Mouse (Mus musculus) intestine, postnatal 0 days (tissue): ENCODE measurements around the gene AW209491. TPM values are rescaled to one million over a fixed set of nuclear protein-coding genes. Genes with fewer than 3 reads are reported as not detected.

Experiments used
- ATAC-seq: fragments of 200-750 bp; cut with Nextera tagmentation; 2 replicates; pipeline ENCODE4 v1.8.0; 2017; ENCODE audit warnings: mild to moderate bottlenecking, moderate TSS enrichment, moderate library complexity
- H3K27ac ChIP-seq: fragments of 300-500 bp; sonication (generic); 2 replicates; pipeline ENCODE4 v1.5.1; 2014; ENCODE audit warnings: mild to moderate bottlenecking, low read depth, low read length, moderate library complexity
- H3K27me3 ChIP-seq: fragments of 300-500 bp; sonication (generic); replicated peaks from 2 replicates; pipeline ENCODE4 v1.6.1; 2014; ENCODE audit warnings: low read length, mixed read lengths; ENCODE audit not compliant: control insufficient read depth, insufficient read depth
- H3K36me3 ChIP-seq: fragments of 300-500 bp; sonication (generic); 2 replicates; pipeline ENCODE4 v1.6.1; 2014; ENCODE audit warnings: mild to moderate bottlenecking, moderate library complexity; ENCODE audit not compliant: control insufficient read depth, insufficient read depth
- H3K4me1 ChIP-seq: fragments of 300-500 bp; sonication (generic); replicated peaks from 2 replicates; pipeline ENCODE4 v1.6.1; 2014; ENCODE audit warnings: antibody characterized with exemption, low read length, mixed read lengths; ENCODE audit not compliant: control insufficient read depth, insufficient read depth
- H3K4me2 ChIP-seq: fragments of 300-500 bp; sonication (generic); replicated peaks from 2 replicates; pipeline ENCODE4 v1.6.1; 2014; ENCODE audit warnings: low read depth, mild to moderate bottlenecking, moderate library complexity
- H3K4me3 ChIP-seq: fragments of 300-500 bp; sonication (generic); 2 replicates; pipeline ENCODE4 v1.5.1; 2014; ENCODE audit warnings: low read depth, low read length
- H3K9ac ChIP-seq: fragments of 300-500 bp; sonication (generic); 2 replicates; pipeline ENCODE4 v1.6.1; 2014; ENCODE audit warnings: mild to moderate bottlenecking, low read depth, low read length
- H3K9me3 ChIP-seq: fragments of 300-500 bp; sonication (generic); 2 replicates; pipeline ENCODE4 v1.6.1; 2016; ENCODE audit warnings: mixed run types; ENCODE audit not compliant: control insufficient read depth
- CTCF ChIP-seq: sonication (generic); IDR thresholded peaks from 2 replicates; pipeline ENCODE4 v1.5.1; 2016; ENCODE audit warnings: low read depth, mild to moderate bottlenecking, control low read depth, antibody characterized with exemption, moderate library complexity
- WGBS: fragments of 180-500 bp; shearing (Covaris S2); extraction: QIAGEN DNeasy Blood & Tissue Kit; methylation state at CpG from one replicate; pipeline ENCODE4 v1.1.7; 2014; 5-methylcytosine and 5-hydroxymethylcytosine counted together
- polyA plus RNA-seq: library from polyadenylated mRNA; unstranded; fragments of >200 nt; fragmentation: Nextera tagmentation; extraction: Ambion mirVana; gene quantifications from 2 replicates; pipeline ENCODE4 v1.2.1, GENCODE M21; 2015

Gene AW209491
- 9.7 and 10.3 TPM in 2 replicates for polyA plus RNA-seq

GRCm38 (mm10) chr13:14629726-14630641 is at the start of gene AW209491:
Gene AW209491, plus strand, starts transcription at chr13:14630154.
- H3K4me3 ChIP-seq: peak within 1 kb of the TSS; percentile 55
- peak within 1 kb of the TSS; percentile 74 for H3K27ac ChIP-seq
- H3K4me2 ChIP-seq: peak within 1 kb of the TSS; percentile 87
- ATAC-seq: peak; percentile 96
- peak within 1 kb of the TSS; percentile 56 for H3K9ac ChIP-seq
- under 1% methylated on average over 29 of the region's 29 CpGs for WGBS
- peaks cover 16% of the 10 kb centered on the region for H3K36me3 ChIP-seq
- H3K9me3 ChIP-seq: no peaks in the 10 kb centered on the region
- H3K4me1 ChIP-seq: no peaks in the 10 kb centered on the region
- H3K27me3 ChIP-seq: no peaks in the 10 kb centered on the region
- peak; percentile 40 for TF ChIP-seq CTCF

DNA sequence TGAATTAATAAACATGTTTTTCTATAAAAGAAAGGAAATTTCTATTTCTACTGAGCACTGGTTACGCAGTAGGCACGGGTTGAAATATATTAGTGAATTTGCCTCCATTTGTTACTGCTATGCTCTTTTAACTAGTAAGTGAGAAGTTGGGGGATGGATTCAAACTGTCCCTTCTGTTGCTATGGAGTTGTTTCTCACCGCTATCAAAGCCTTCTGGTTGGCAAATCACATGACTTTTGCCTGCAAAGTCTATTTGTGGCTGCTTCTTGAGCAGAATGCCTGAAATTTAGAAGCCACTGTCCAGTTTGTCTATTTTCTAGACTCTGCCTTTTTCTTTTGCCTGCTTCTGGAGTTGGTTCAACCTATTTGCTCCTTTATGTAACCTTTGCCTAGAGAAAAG is 49.6 kb upstream of the AW209491 start:
- H3K36me3 ChIP-seq: no peaks in the 10 kb centered on the region
- H3K27me3 ChIP-seq: no peaks in the 10 kb centered on the region
- H3K9me3 ChIP-seq: no peaks in the 10 kb centered on the region
- 71% methylated on average over 3 of the region's 3 CpGs for WGBS
- no peaks in the 10 kb centered on the region for H3K4me1 ChIP-seq
- H3K4me2 ChIP-seq: no peak overlapping the region
- TF ChIP-seq CTCF: no peak
- no peak overlapping the region for H3K4me3 ChIP-seq
- ATAC-seq: no peak
- no peak overlapping the region for H3K9ac ChIP-seq
- no peak overlapping the region for H3K27ac ChIP-seq

GRCm38 (mm10) chr13:14602744-14603143 is 27.2 kb upstream of the AW209491 start:
- Histone ChIP-seq H3K4me3 (no peak overlapping the region), H3K36me3 (no peaks in the 10 kb centered on the region), H3K27me3 (no peaks in the 10 kb centered on the region), H3K9ac (no peak overlapping the region), H3K4me1 (no peaks in the 10 kb centered on the region), H3K9me3 (no peaks in the 10 kb centered on the region), H3K27ac (no peak overlapping the region), H3K4me2 (no peak overlapping the region)
- ATAC-seq: no peak
- TF ChIP-seq CTCF: no peak
- 91% methylated on average over 2 of the region's 2 CpGs for WGBS

- H3K27ac ChIP-seq: no peak overlapping the region
- TF ChIP-seq CTCF: no peak
- no peak overlapping the region for H3K9ac ChIP-seq
- H3K4me2 ChIP-seq: no peak overlapping the region
- H3K4me3 ChIP-seq: no peak overlapping the region
- ATAC-seq: no peak
- H3K9me3 ChIP-seq: no peaks in the 10 kb centered on the region
- 0 out of 2 replicates have a peak, but pooled peaks cover 5% of the 10 kb centered on the region for H3K4me1 ChIP-seq
- no peaks in the 10 kb centered on the region for H3K27me3 ChIP-seq
- H3K36me3 ChIP-seq: peaks cover 4% of the 10 kb centered on the region
Measured at GRCm38 (mm10) chr13:14607616-14608015, 22.3 kb upstream of the AW209491 start.

DNA sequence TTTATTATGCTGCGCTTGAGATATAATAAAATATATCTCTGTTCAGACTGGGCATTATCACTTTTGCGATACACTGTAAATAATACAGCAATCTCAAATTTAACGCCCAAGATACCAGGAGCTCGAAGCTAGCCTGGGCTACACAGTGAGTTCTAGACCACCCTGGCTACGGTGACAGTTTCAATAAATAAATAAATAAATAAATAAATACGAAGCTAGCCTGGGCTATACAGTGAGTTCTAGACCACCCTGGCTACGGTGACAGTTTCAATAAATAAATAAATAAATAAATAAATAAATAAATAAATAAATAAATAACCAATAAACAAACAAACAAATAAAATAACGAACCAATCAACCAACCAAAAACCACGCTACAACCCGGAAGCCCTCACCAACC is 17.5 kb upstream of the AW209491 start:
- H3K4me2 ChIP-seq: peak overlapping the region; percentile 61
- TF ChIP-seq CTCF: no peak
- H3K27ac ChIP-seq: peak overlapping the region; percentile 71
- 4% methylated on average over 10 of the region's 10 CpGs for WGBS
- H3K36me3 ChIP-seq: peaks cover 10% of the 10 kb centered on the region
- peak; percentile 6; the same call in 1 of the 2 replicates for ATAC-seq
- H3K27me3 ChIP-seq: no peaks in the 10 kb centered on the region
- no peaks in the 10 kb centered on the region for H3K9me3 ChIP-seq
- H3K4me3 ChIP-seq: peak overlapping the region; percentile 80
- H3K4me1 ChIP-seq: 0 out of 2 replicates have a peak, but pooled peaks cover 5% of the 10 kb centered on the region
- H3K9ac ChIP-seq: peak overlapping the region; percentile 59; the same call in 1 of the 2 replicates

DNA sequence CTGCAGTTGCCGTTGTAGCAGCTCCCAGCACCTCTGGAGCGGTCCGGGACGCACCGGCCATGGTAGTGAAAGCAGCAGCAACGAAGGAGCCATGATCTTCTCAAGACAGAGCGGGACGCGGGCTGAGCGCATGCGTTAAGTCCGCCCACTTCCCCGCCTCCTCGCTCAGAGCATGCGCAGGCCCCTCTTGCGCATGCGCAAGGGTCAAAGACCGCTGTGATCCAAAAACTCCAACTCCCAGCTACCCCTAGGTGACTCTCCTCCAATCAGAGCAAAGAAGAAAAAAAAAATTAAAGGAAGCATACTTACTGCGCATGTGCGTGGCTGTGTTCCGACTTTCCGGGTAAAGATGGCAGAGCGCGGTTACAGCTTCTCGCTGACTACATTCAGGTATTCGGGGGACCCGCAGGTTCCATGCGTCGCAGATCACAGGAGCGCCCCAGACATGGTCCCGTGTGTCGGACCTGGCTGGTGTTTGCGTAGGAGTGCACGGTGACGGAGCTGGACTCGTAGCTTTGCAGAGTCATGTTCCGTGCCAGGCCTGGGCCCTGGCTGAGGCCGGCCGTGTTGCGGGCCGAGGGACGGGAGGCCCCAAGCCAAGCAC is 16.9 kb upstream of the AW209491 start, which contains the start of the genes Mrpl32 and Psma2:
Mrpl32 (minus strand) TSS at position 240 of the 604 bp plus-strand sequence.
Psma2 (plus strand) TSS at position 315 of the 604 bp plus-strand sequence.
- peak within 1 kb of the TSS; percentile 68 for H3K4me2 ChIP-seq
- H3K9ac ChIP-seq: peak within 1 kb of the TSS; percentile 89
- H3K27ac ChIP-seq: peak within 1 kb of the TSS; percentile 85
- no peaks in the 10 kb centered on the region for H3K9me3 ChIP-seq
- peak; percentile 100 for ATAC-seq
- no peaks in the 10 kb centered on the region for H3K27me3 ChIP-seq
- WGBS: under 1% methylated on average over 42 of the region's 42 CpGs
- H3K36me3 ChIP-seq: peaks cover 16% of the 10 kb centered on the region
- H3K4me1 ChIP-seq: 0 out of 2 replicates have a peak, but pooled peaks cover 5% of the 10 kb centered on the region
- TF ChIP-seq CTCF: no peak
- H3K4me3 ChIP-seq: peak within 1 kb of the TSS; percentile 80
